Mouse (Mus musculus) neural tube, embryonic 12.5 days (tissue): ENCODE measurements around the gene Cphx3. TPM values are rescaled to one million over a fixed set of nuclear protein-coding genes. Genes with fewer than 3 reads are reported as not detected.
"Not testable (repeated sequence)": the region's sequence is repeated elsewhere in the genome, so short reads cannot be mapped to it uniquely, and the experiment has no call there.

Source experiments
- ATAC-seq: fragments of 200-750 bp; cut with Nextera tagmentation; 2 replicates; pipeline ENCODE4 v1.8.0; 2017; ENCODE audit warnings: low read depth, mild to moderate bottlenecking, moderate TSS enrichment, moderate library complexity; ENCODE audit not compliant: low FRiP score
- H3K27ac ChIP-seq: fragments of 300-500 bp; sonication (generic); 2 replicates; pipeline ENCODE4 v1.5.1; 2016
- H3K27me3 ChIP-seq: fragments of 300-500 bp; sonication (generic); replicated peaks from 2 replicates; pipeline ENCODE4 v1.6.1; 2016; ENCODE audit warnings: mild to moderate bottlenecking
- H3K36me3 ChIP-seq: fragments of 300-500 bp; sonication (generic); 2 replicates; pipeline ENCODE4 v1.6.1; 2016; ENCODE audit warnings: mild to moderate bottlenecking
- H3K4me1 ChIP-seq: fragments of 300-500 bp; sonication (generic); 2 replicates; pipeline ENCODE4 v1.6.1; 2016
- H3K4me2 ChIP-seq: fragments of 300-500 bp; sonication (generic); replicated peaks from 2 replicates; pipeline ENCODE4 v1.6.1; 2016; ENCODE audit warnings: mild to moderate bottlenecking
- H3K4me3 ChIP-seq: fragments of 300-500 bp; sonication (generic); 2 replicates; pipeline ENCODE4 v1.5.1; 2016
- H3K9ac ChIP-seq: fragments of 300-500 bp; sonication (generic); 2 replicates; pipeline ENCODE4 v1.6.1; 2016; ENCODE audit warnings: mild to moderate bottlenecking
- H3K9me3 ChIP-seq: fragments of 300-500 bp; sonication (generic); 2 replicates; pipeline ENCODE4 v1.6.1; 2016; ENCODE audit warnings: mild to moderate bottlenecking
- WGBS: fragments of 180-500 bp; shearing (Covaris S2); methylation state at CpG from one replicate; pipeline ENCODE4 v1.1.7; 2016; 5-methylcytosine and 5-hydroxymethylcytosine counted together
- polyA plus RNA-seq: library from polyadenylated mRNA; unstranded; fragments of >200 nt; fragmentation: Nextera tagmentation; extraction: Ambion mirVana; gene quantifications from 2 replicates; pipeline ENCODE4 v1.2.1, GENCODE M21; 2016

Cphx3 gene
- polyA plus RNA-seq, 1 experiment from 2014 or later: not detected

DNA sequence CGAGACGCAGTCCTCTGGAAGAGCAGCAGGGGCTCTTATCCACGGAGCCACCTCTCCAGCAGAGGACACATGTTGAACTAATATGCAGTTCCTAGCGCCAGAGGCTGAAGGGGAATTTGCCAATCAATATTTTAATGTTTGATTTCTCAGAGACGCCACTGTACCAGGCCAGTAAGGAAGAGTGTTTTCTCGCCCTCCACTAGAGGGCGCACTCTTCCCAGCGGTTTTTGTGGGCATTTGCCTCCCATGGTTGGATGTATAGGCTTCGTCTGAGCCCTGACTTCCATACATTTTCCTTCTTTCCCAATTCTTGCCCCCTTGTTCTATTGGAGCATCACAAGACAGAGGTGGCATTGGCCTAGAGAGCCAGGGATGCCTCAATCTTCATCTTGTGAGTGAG lies 104.5 kb downstream of the Cphx3 start:
- not testable (repeated sequence) for H3K4me1 ChIP-seq, ATAC-seq, H3K4me3 ChIP-seq, H3K27me3 ChIP-seq, H3K36me3 ChIP-seq, H3K9ac ChIP-seq, H3K27ac ChIP-seq, H3K4me2 ChIP-seq, H3K9me3 ChIP-seq
- no CpG with 5 or more reads among the region's 9 CpGs for WGBS

- H3K4me1 ChIP-seq, ATAC-seq, H3K9me3 ChIP-seq, H3K27ac ChIP-seq, H3K27me3 ChIP-seq, H3K9ac ChIP-seq, H3K36me3 ChIP-seq, H3K4me3 ChIP-seq, H3K4me2 ChIP-seq: not testable (repeated sequence)
- no CpG with 5 or more reads among the region's 8 CpGs for WGBS
Observed at GRCm38 (mm10) chr14:26188361-26188760, 106.3 kb downstream of the Cphx3 start.

DNA sequence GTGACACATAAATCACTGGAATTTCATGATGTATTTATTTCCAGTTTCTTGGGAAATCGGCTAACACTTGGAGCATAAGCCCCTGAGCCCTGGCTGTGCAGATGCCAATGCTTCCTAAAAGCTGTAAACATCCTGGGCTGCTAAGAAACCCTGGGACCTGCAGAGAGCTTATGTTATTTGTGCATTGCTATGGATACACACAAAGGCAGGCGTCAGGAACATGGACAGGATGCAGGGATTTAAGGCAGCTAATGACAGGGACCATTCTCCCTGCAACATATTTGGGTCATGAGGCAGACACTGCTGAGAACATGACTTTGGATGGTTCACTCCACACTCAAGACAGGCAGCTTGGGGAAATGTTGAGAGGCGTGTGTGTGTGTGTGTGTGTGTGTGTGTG lies 115.8 kb downstream of the Cphx3 start:
- not testable (repeated sequence) for H3K4me3 ChIP-seq, H3K27me3 ChIP-seq, H3K4me2 ChIP-seq, H3K36me3 ChIP-seq, H3K9ac ChIP-seq, H3K9me3 ChIP-seq, ATAC-seq, H3K27ac ChIP-seq, H3K4me1 ChIP-seq
- no CpG with 5 or more reads among the region's 3 CpGs for WGBS

- H3K36me3 ChIP-seq, H3K9ac ChIP-seq, H3K4me1 ChIP-seq, H3K4me3 ChIP-seq, H3K27me3 ChIP-seq, H3K4me2 ChIP-seq, H3K9me3 ChIP-seq, H3K27ac ChIP-seq: not testable (repeated sequence)
- ATAC-seq: peak; percentile 83
- no CpG with 5 or more reads among the region's 44 CpGs for WGBS
Observed at GRCm38 (mm10) chr14:26206197-26206925, 124.3 kb downstream of the Cphx3 start.

DNA sequence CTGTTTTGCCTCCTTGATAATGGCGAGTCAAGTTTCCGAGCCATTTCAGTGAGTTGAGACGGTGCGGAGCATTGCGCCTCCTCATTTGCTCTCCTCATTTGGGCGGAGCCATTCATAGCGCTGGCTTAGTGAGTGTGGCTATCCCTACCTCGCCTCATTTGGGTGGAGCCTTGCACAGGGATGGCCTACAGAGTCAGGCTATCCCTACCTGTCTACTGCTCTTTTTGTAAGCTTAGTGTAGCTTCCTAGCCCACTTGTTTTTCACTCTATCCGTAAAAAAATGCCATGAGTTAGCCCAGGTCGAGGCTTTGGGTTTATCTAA lies 124.8 kb downstream of the Cphx3 start, which contains the start of gene Tmem254b:
TSS of gene Tmem254b (minus strand) at position 116 of the 322 bp plus-strand sequence.
- not testable (repeated sequence) for H3K4me1 ChIP-seq, H3K36me3 ChIP-seq, H3K27me3 ChIP-seq, H3K9ac ChIP-seq, H3K9me3 ChIP-seq, H3K4me2 ChIP-seq, H3K4me3 ChIP-seq, H3K27ac ChIP-seq
- ATAC-seq: 0 out of 2 replicates have a peak, but pooled peaks have one; percentile 72
- no CpG with 5 or more reads among the region's 10 CpGs for WGBS

GRCm38 (mm10) chr14:26216233-26217000 lies 134.3 kb downstream of the Cphx3 start:
- WGBS: no CpG with 5 or more reads among the region's 5 CpGs
- H3K9ac ChIP-seq, H3K4me3 ChIP-seq, H3K27ac ChIP-seq, H3K36me3 ChIP-seq, H3K27me3 ChIP-seq, H3K9me3 ChIP-seq, H3K4me2 ChIP-seq, ATAC-seq, H3K4me1 ChIP-seq: not testable (repeated sequence)

DNA sequence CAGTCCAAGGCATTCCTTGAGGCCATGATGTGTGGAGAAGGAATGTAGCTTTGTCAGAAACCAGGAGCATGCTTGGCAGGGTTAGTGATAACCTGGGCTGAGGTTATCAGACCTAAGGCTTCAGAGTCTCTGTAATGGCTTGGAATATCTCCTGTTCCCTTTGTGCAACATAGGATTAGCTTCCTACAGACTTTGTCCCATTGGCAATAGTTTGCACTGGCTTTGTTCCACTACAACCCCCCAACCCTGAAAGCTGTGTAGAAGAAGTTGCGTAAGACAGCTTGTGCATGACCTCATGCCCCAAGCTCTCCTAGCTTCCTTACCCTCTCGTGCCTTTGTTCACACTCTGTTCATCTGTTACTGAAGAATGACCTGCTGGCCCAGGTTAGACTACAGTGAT lies 155.1 kb downstream of the Cphx3 start:
- H3K4me1 ChIP-seq, H3K9ac ChIP-seq, ATAC-seq, H3K27ac ChIP-seq, H3K27me3 ChIP-seq, H3K9me3 ChIP-seq, H3K4me3 ChIP-seq, H3K4me2 ChIP-seq, H3K36me3 ChIP-seq: not testable (repeated sequence)
- WGBS: no CpG with 5 or more reads among the region's 2 CpGs

DNA sequence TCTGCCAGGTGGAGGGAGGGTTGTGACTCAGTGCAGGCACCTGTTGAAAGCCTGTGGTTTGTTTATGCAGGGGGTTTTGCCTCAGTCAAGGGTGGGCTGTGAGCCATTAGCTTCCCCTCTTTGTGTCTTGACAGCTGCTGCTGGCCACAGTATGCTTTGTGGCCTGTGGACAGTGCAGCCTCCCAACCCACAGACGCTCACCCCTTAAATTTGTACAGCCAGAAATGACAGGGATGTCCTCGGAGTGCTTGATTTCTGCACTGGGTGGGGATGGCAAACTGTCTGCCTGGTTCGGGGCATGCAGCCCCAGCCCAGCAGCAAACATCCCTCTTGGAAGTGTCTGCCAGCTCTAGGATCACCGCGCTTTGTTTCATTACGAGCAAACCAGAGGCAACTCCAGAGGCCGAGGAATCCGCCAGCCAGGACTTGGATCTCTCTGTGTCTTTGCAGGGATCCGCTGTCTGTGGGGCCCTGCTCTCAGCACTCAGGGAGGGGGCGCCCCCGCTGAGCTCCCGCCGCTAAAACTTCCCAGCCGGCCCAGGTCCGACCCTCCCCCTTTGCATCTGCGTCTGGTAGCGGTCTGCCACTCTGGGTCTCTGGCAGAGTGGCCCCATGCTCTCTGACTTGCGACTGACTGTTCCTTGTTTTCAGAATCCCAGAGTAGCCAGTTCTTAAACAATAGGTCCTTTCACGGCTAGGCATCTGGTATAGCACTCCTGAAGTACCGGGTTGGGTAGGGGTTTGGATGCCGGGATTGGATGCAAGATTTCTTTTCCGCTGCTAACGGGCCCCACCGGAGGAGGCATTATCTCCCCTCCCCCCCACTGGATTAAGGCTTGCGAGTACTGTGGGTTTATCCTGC lies 175.9 kb downstream of the Cphx3 start, which contains the start of gene Duxbl3:
TSS of gene Duxbl3 (plus strand) at position 207 of the 862 bp plus-strand sequence.
- H3K9me3 ChIP-seq, H3K4me3 ChIP-seq, H3K27me3 ChIP-seq, H3K27ac ChIP-seq, H3K4me2 ChIP-seq, H3K4me1 ChIP-seq, H3K9ac ChIP-seq, H3K36me3 ChIP-seq: not testable (repeated sequence)
- ATAC-seq: peak; percentile 90
- WGBS: no CpG with 5 or more reads among the region's 25 CpGs

DNA sequence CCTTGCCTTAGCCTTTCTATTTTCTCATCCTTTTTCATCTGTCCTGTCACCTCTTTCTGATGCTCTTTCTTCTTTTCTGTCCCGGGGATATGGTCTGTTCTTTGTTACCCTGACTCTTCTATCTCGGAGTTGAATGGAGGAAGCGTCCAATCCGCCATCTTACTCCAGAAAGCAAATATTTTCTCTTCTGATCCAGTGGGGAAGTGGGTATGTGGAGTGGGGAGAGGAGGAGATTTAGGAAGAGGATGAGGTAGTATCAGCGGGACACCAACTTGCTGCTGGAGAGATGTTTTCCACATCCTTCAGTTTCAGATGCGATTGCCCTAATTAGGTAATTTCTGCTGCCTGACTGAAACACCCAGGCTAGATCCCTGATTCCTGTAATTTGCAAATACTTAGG lies 176.6 kb downstream of the Cphx3 start:
- not testable (repeated sequence) for H3K9me3 ChIP-seq, H3K27me3 ChIP-seq, H3K4me3 ChIP-seq, H3K4me1 ChIP-seq, H3K27ac ChIP-seq, ATAC-seq, H3K9ac ChIP-seq, H3K36me3 ChIP-seq, H3K4me2 ChIP-seq
- WGBS: no CpG with 5 or more reads among the region's 6 CpGs

Other genes with a start within 250 kb of the Cphx3 start
- 3.1 and 3.6 TPM in 2 replicates for gene Anxa11, start 240.1 kb upstream of the Cphx3 start, polyA plus RNA-seq
- gene Plac9a, start 179.2 kb upstream of the Cphx3 start, polyA plus RNA-seq: not detected in 2 replicates
- gene Tmem254a, start 154.6 kb upstream of the Cphx3 start, polyA plus RNA-seq: 2.1 and 3.2 TPM in 2 replicates
- gene Cphx1, start 144.0 kb upstream of the Cphx3 start, polyA plus RNA-seq: not detected in 2 replicates
- gene Duxbl1, start 103.7 kb upstream of the Cphx3 start, polyA plus RNA-seq: 5.4 and 6.1 TPM in 2 replicates
- 0.64 and 2.6 TPM in 2 replicates for gene Gm9780, start 39.6 kb upstream of the Cphx3 start, polyA plus RNA-seq
- 17.6 and 19.4 TPM in 2 replicates for gene Tmem254c, start 14.9 kb upstream of the Cphx3 start, polyA plus RNA-seq
- not detected in 2 replicates for gene Cphx2, start 781 bp upstream of the Cphx3 start, polyA plus RNA-seq
- 1.6 and 4.7 TPM in 2 replicates for gene Duxbl2, start 36.1 kb downstream of the Cphx3 start, polyA plus RNA-seq
- gene Plac9b, start 100.2 kb downstream of the Cphx3 start, polyA plus RNA-seq: 1.1 and 2.4 TPM in 2 replicates
- 19.0 and 21.4 TPM in 2 replicates for gene Tmem254b, start 124.7 kb downstream of the Cphx3 start, polyA plus RNA-seq
- gene Duxbl3, start 175.7 kb downstream of the Cphx3 start, polyA plus RNA-seq: 2.3 and 4.4 TPM in 2 replicates